Mouse (Mus musculus): Measurements from ENCODE around the gene Ntmt1. TPM values are rescaled to one million over a fixed set of nuclear protein-coding genes. Genes with fewer than 3 reads are reported as not detected.

Ntmt1 gene
- total RNA-seq, 2 experiments from 2014 or later, result 17.0 to 20.8 TPM

- intact Hi-C loops (cut with DNase I; ENCODE audit: low total_unique reads), result no loop called here
- no peak for DNase-seq
These were observed 40.6 kb downstream of the Ntmt1 start for GRCm38 (mm10) chr2:30848184-30848583.

GRCm38 (mm10) chr2:30850581-30850980 is 43.0 kb downstream of the Ntmt1 start:
- intact Hi-C loops (cut with DNase I; ENCODE audit: low total_unique reads), result no loop called here
- no peak for DNase-seq

DNA sequence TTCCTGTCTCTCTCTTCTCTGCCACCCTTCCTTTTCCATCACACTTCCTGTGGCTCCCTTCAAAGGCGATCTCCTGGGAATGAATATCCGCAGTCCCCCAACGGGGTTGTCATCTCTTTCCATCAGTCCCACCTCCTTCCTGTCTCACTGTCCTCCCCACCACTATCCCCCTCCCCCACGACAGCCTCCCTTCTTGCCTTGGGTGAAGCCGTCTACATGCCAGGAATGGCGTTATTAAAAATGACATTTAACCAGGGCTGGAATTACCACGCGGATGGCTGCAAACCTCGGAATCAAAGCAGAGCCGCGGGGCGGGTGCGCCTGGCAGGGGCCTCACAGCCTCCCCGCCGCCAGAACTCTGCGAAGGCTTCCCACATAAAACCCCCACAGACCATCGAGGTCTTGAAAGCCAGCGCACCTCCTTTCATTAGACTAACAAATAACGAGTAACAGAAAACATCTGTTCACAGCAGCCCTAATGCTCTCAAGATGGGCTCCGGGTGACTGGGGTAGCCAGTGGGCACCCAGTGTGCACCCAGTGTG is 45.2 kb downstream of the Ntmt1 start:
- intact Hi-C loops (cut with DNase I; ENCODE audit: low total_unique reads), result no loop called here
- DNase-seq, result no peak

DNA sequence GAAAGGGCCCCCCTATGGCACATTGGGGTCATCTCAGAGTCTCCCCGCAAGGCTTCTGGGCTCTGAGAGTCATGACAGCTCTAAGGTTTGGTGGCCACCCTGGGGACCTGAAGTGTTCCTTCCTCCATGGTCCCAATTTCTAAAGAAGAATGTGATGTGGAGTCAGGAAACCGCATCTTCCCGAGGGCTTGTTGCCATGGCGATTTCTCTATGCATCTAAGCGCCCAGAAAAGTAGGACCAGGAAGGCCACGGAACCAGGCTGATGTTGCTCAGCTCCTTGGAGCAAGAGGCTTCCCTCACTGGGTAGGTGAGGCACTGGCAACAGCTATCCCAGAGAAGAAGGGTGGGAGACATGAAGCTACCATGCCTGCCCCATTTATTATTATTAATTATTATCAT is 49.5 kb downstream of the Ntmt1 start:
- DNase-seq, result no peak
- intact Hi-C loops (cut with DNase I; ENCODE audit: low total_unique reads), result no loop called here

DNA sequence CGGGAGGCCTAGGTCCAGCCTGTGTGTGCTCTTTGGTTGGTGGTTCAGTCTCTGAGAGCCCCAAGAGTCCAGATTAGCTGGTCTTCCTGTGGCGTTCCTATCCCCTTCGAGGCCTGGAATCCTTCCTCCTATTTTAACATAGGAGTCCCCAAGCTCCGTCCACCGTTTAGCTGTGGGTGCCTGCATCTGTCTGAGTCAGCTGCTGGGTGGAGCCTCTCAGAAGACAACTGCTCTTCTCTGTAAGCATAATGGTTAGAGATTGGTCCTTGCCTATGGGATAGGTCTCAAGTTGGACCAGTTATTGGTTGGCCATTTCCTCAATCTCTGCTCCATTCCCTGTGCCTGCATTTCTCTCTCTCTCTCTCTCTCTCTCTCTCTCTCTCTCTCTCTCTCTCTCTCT is 52.2 kb downstream of the Ntmt1 start:
- no peak for DNase-seq
- intact Hi-C loops (cut with DNase I; ENCODE audit: low total_unique reads), result no loop called here

DNA sequence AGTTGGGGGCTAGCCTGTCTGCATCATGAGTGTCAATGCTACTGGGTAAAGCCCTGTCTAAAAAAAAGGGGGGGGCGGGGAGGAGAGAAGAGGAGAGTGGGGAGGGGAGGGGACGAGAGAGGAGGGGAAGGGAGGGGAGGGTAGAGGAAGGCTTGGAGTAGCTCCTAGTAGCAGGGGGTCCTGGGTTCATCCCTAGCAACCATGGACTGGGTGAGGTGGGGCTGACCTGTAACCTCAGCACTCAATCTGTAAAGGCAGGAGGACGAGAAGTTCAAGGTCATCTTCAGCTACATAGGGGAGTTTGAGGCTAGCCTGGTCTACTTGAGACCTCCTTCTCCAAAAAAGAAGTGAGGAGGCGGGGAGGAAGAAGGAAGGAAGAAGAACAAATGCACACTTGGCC is 54.5 kb downstream of the Ntmt1 start:
- no peak for DNase-seq
- intact Hi-C loops (cut with DNase I; ENCODE audit: low total_unique reads), result no loop called here

DNA sequence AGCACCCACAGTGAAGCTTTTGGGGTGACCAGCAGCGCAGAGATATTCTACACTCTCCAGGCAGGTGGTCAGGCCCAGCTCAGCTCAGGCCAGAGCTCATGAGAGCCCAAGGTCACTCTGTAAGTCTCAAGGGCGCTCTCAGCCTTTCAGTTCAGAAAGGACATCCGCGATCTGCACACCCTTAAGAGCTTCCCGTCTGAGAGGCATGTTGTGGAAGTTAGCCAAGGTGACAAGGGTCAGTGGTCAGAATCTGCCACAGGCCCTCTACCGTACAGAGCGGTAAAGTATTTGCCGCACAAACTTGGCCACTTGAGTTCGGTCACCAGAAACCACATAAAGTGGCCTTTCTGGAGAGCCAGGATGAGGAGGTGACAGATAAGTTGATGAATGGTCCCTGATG is 55.9 kb downstream of the Ntmt1 start:
- intact Hi-C loops (cut with DNase I; ENCODE audit: low total_unique reads), result no loop called here

GRCm38 (mm10) chr2:30864968-30865381 is 57.3 kb downstream of the Ntmt1 start:
- intact Hi-C loops (cut with DNase I; ENCODE audit: low total_unique reads), result no loop called here

More for the DNA sequence above, 55.9 kb downstream of the Ntmt1 start:
- no peak for DNase-seq

GRCm38 (mm10) chr2:30865426-30865825 is 57.8 kb downstream of the Ntmt1 start:
- intact Hi-C loops (cut with DNase I; ENCODE audit: low total_unique reads), result no loop called here
- no peak for DNase-seq

More at GRCm38 (mm10) chr2:30864968-30865381, 57.3 kb downstream of the Ntmt1 start:
- peak; percentile 23 for DNase-seq

GRCm38 (mm10) chr2:30870863-30871262 is 63.2 kb downstream of the Ntmt1 start:
- peak; percentile 65 for DNase-seq

More at GRCm38 (mm10) chr2:30870863-30871262, 63.2 kb downstream of the Ntmt1 start:
- intact Hi-C loops (cut with DNase I; ENCODE audit: low total_unique reads), result no loop called here

Other genes with a start within 250 kb of the Ntmt1 start
- gene Cstad, start 212.8 kb upstream of the Ntmt1 start, total RNA-seq (2021), result 1 to 10 TPM; 5.0 to 5.9 TPM
- under 1 TPM; 0.44 to 0.45 TPM for gene 1700001O22Rik, start 4.2 kb upstream of the Ntmt1 start, total RNA-seq (2021)
- gene Asb6, start 22.5 kb downstream of the Ntmt1 start, total RNA-seq (2021), result 1 to 10 TPM; 7.0 to 7.5 TPM
- 1 to 10 TPM; 2.0 to 3.5 TPM for gene Prrx2, start 27.1 kb downstream of the Ntmt1 start, total RNA-seq (2021)
- gene Ptges, start 122.0 kb downstream of the Ntmt1 start, total RNA-seq (2021), result 1 to 10 TPM; 6.3 to 9.7 TPM
- gene Tor1b, start 145.1 kb downstream of the Ntmt1 start, total RNA-seq (2021), result 10 to 100 TPM; 17.7 to 18.7 TPM
- gene Tor1a, start 160.1 kb downstream of the Ntmt1 start, total RNA-seq (2021), result 10 to 100 TPM; 11.2 to 11.7 TPM
- 10 to 100 TPM; 16.1 to 17.4 TPM for gene BC005624, start 174.4 kb downstream of the Ntmt1 start, total RNA-seq (2021)
- gene Usp20, start 174.5 kb downstream of the Ntmt1 start, total RNA-seq (2021), result 10 to 100 TPM; 11.6 to 13.1 TPM

Measured in gastrocnemius, postnatal 14 days (tissue).